Mouse (Mus musculus) stomach, embryonic 16.5 days (tissue): ENCODE data around the gene Klhl12. TPM values are rescaled to one million over a fixed set of nuclear protein-coding genes. Genes with fewer than 3 reads are reported as not detected.
"Not testable (repeated sequence)": the region's sequence is repeated elsewhere in the genome, so short reads cannot be mapped to it uniquely, and the experiment has no call there.

Experiments
- ATAC-seq: fragments of 200-750 bp; cut with Nextera tagmentation; 2 replicates; pipeline ENCODE4 v1.8.0; 2017; ENCODE audit warnings: moderate number of reproducible peaks, moderate TSS enrichment; ENCODE audit not compliant: insufficient read depth, low FRiP score
- H3K27ac ChIP-seq: fragments of 300-500 bp; sonication (generic); 2 replicates; pipeline ENCODE4 v1.5.1; 2014; ENCODE audit warnings: low read length
- H3K27me3 ChIP-seq: fragments of 300-500 bp; sonication (generic); 2 replicates; pipeline ENCODE4 v1.6.1; 2014; ENCODE audit warnings: low read length, control low read depth, mixed read lengths; ENCODE audit not compliant: control insufficient read depth, insufficient read depth
- H3K36me3 ChIP-seq: fragments of 300-500 bp; sonication (generic); 2 replicates; pipeline ENCODE4 v1.6.1; 2014; ENCODE audit warnings: low read length; ENCODE audit not compliant: control insufficient read depth, insufficient read depth
- H3K4me1 ChIP-seq: fragments of 300-500 bp; sonication (generic); 2 replicates; pipeline ENCODE4 v1.6.1; 2014; ENCODE audit warnings: low read length, control low read depth, mixed read lengths; ENCODE audit not compliant: control insufficient read depth, insufficient read depth
- H3K4me2 ChIP-seq: fragments of 300-500 bp; sonication (generic); 2 replicates; pipeline ENCODE4 v1.6.1; 2014; ENCODE audit warnings: low read depth, low read length, mixed read lengths
- H3K4me3 ChIP-seq: fragments of 300-500 bp; sonication (generic); replicated peaks from 2 replicates; pipeline ENCODE4 v1.5.1; 2014; ENCODE audit warnings: mild to moderate bottlenecking, low read length
- H3K9ac ChIP-seq: fragments of 300-500 bp; sonication (generic); 2 replicates; pipeline ENCODE4 v1.6.1; 2014; ENCODE audit warnings: low read length
- H3K9me3 ChIP-seq: fragments of 300-500 bp; sonication (generic); replicated peaks from 2 replicates; pipeline ENCODE4 v1.6.1; 2016; ENCODE audit warnings: low read length, control low read depth; ENCODE audit not compliant: control insufficient read depth
- WGBS: fragments of 180-500 bp; shearing (Covaris S2); extraction: QIAGEN DNeasy Blood & Tissue Kit; methylation state at CpG from one replicate; pipeline ENCODE4 v1.1.7; 2014; 5-methylcytosine and 5-hydroxymethylcytosine counted together
- polyA plus RNA-seq: library from polyadenylated mRNA; unstranded; fragments of >200 nt; fragmentation: Nextera tagmentation; extraction: Ambion mirVana; gene quantifications from 2 replicates; pipeline ENCODE4 v1.2.1, GENCODE M21; 2015

Gene Klhl12
- polyA plus RNA-seq, 1 experiment from 2014 or later = 23.1 TPM

GRCm38 (mm10) chr1:134506201-134506600 is 50.9 kb downstream of the Klhl12 start:
- Histone ChIP-seq H3K36me3 (peaks cover 13% of the 10 kb centered on the region), H3K4me1 (no peaks in the 10 kb centered on the region), H3K9ac (no peak overlapping the region), H3K9me3 (no peaks in the 10 kb centered on the region), H3K4me3 (no peak overlapping the region), H3K4me2 (no peak overlapping the region), H3K27ac (no peak overlapping the region), H3K27me3 (no peaks in the 10 kb centered on the region)
- no peak for ATAC-seq
- WGBS = 87% methylated on average over 8 of the region's 8 CpGs

GRCm38 (mm10) chr1:134510018-134510417 is 54.7 kb downstream of the Klhl12 start:
- no peak overlapping the region for H3K4me2 ChIP-seq
- no peak overlapping the region for H3K9ac ChIP-seq
- 52% methylated on average over 7 of the region's 7 CpGs for WGBS

GRCm38 (mm10) chr1:134512183-134512582 is 56.9 kb downstream of the Klhl12 start:
- Histone ChIP-seq H3K4me1 (peaks cover 10% of the 10 kb centered on the region), H3K4me3 (no peak overlapping the region), H3K9me3 (no peaks in the 10 kb centered on the region), H3K27ac (no peak overlapping the region), H3K9ac (no peak overlapping the region), H3K36me3 (peaks cover 4% of the 10 kb centered on the region; the same call in 1 of the 2 replicates), H3K27me3 (no peaks in the 10 kb centered on the region), H3K4me2 (no peak overlapping the region)
- 59% methylated on average over 4 of the region's 4 CpGs for WGBS
- ATAC-seq = no peak

More at GRCm38 (mm10) chr1:134510018-134510417, 54.7 kb downstream of the Klhl12 start:
- no peak overlapping the region for H3K27ac ChIP-seq
- H3K4me3 ChIP-seq = no peak overlapping the region
- no peak for ATAC-seq
- H3K4me1 ChIP-seq = no peaks in the 10 kb centered on the region
- peaks cover 13% of the 10 kb centered on the region for H3K36me3 ChIP-seq
- no peaks in the 10 kb centered on the region for H3K27me3 ChIP-seq
- no peaks in the 10 kb centered on the region for H3K9me3 ChIP-seq

GRCm38 (mm10) chr1:134512584-134512983 is 57.3 kb downstream of the Klhl12 start:
- Histone ChIP-seq H3K4me1 (peaks cover 10% of the 10 kb centered on the region), H3K36me3 (peaks cover 3% of the 10 kb centered on the region; the same call in 1 of the 2 replicates), H3K27ac (no peak overlapping the region), H3K4me2 (peak overlapping the region; percentile 93; the same call in 1 of the 2 replicates), H3K9ac (no peak overlapping the region; the same call in 1 of the 2 replicates), H3K27me3 (no peaks in the 10 kb centered on the region), H3K4me3 (no peak overlapping the region), H3K9me3 (no peaks in the 10 kb centered on the region)
- 65% methylated on average over 6 of the region's 6 CpGs for WGBS
- ATAC-seq = no peak

- Histone ChIP-seq H3K9me3 (no peaks in the 10 kb centered on the region), H3K4me1 (peaks cover 10% of the 10 kb centered on the region), H3K4me2 (peak overlapping the region; percentile 93), H3K27ac (peak overlapping the region; percentile 88), H3K36me3 (no peaks in the 10 kb centered on the region; the same call in 1 of the 2 replicates), H3K27me3 (no peaks in the 10 kb centered on the region), H3K4me3 (peak overlapping the region; percentile 53), H3K9ac (peak overlapping the region; percentile 79)
- WGBS = 2% methylated on average over 38 of the region's 38 CpGs
- ATAC-seq = peak; percentile 85; the same call in 1 of the 2 replicates
These were observed 58.1 kb downstream of the Klhl12 start for GRCm38 (mm10) chr1:134513312-134513860.

- Histone ChIP-seq H3K27me3 (no peaks in the 10 kb centered on the region), H3K9me3 (no peaks in the 10 kb centered on the region), H3K9ac (peak overlapping the region; percentile 79), H3K4me1 (peaks cover 10% of the 10 kb centered on the region), H3K4me2 (peak overlapping the region; percentile 93), H3K4me3 (peak overlapping the region; percentile 53), H3K27ac (peak overlapping the region; percentile 88), H3K36me3 (no peaks in the 10 kb centered on the region)
- no peak for ATAC-seq
- 30% methylated on average over 16 of the region's 16 CpGs for WGBS
These were observed 58.7 kb downstream of the Klhl12 start for GRCm38 (mm10) chr1:134513876-134514590.

GRCm38 (mm10) chr1:134515891-134516290 is 60.6 kb downstream of the Klhl12 start:
- peaks cover 10% of the 10 kb centered on the region for H3K4me1 ChIP-seq
- WGBS = 73% methylated on average over 2 of the region's 2 CpGs
- no peak for ATAC-seq

GRCm38 (mm10) chr1:134516491-134517198 is 61.3 kb downstream of the Klhl12 start:
- no peak overlapping the region for H3K9ac ChIP-seq
- no peak overlapping the region for H3K4me2 ChIP-seq
- ATAC-seq = peak; percentile 22
- no peak overlapping the region for H3K4me3 ChIP-seq
- no peaks in the 10 kb centered on the region for H3K27me3 ChIP-seq
- 31% methylated on average over 4 of the region's 4 CpGs for WGBS
- peaks cover 10% of the 10 kb centered on the region for H3K4me1 ChIP-seq
- no peaks in the 10 kb centered on the region for H3K36me3 ChIP-seq
- H3K9me3 ChIP-seq = no peaks in the 10 kb centered on the region
- no peak overlapping the region for H3K27ac ChIP-seq

More at GRCm38 (mm10) chr1:134515891-134516290, 60.6 kb downstream of the Klhl12 start:
- H3K9me3 ChIP-seq = no peaks in the 10 kb centered on the region
- no peak overlapping the region for H3K9ac ChIP-seq
- H3K27ac ChIP-seq = no peak overlapping the region
- H3K27me3 ChIP-seq = no peaks in the 10 kb centered on the region
- H3K4me2 ChIP-seq = no peak overlapping the region
- no peaks in the 10 kb centered on the region for H3K36me3 ChIP-seq
- H3K4me3 ChIP-seq = no peak overlapping the region

GRCm38 (mm10) chr1:134517841-134518240 is 62.5 kb downstream of the Klhl12 start:
- 95% methylated on average over 14 of the region's 14 CpGs for WGBS
- peaks cover 13% of the 10 kb centered on the region for H3K4me1 ChIP-seq
- H3K27me3 ChIP-seq, ATAC-seq, H3K4me3 ChIP-seq, H3K9ac ChIP-seq, H3K27ac ChIP-seq, H3K4me2 ChIP-seq, H3K9me3 ChIP-seq, H3K36me3 ChIP-seq: not testable (repeated sequence)
